Mouse (Mus musculus): ENCODE measurements around the gene Ddrgk1. TPM values are rescaled to one million over a fixed set of nuclear protein-coding genes. Genes with fewer than 3 reads are reported as not detected.

Ddrgk1 gene
- polyA plus RNA-seq (2014; fragmentation: Nextera tagmentation; extraction: Ambion mirVana), result 65.7 and 66.6 TPM in 2 replicates

DNA sequence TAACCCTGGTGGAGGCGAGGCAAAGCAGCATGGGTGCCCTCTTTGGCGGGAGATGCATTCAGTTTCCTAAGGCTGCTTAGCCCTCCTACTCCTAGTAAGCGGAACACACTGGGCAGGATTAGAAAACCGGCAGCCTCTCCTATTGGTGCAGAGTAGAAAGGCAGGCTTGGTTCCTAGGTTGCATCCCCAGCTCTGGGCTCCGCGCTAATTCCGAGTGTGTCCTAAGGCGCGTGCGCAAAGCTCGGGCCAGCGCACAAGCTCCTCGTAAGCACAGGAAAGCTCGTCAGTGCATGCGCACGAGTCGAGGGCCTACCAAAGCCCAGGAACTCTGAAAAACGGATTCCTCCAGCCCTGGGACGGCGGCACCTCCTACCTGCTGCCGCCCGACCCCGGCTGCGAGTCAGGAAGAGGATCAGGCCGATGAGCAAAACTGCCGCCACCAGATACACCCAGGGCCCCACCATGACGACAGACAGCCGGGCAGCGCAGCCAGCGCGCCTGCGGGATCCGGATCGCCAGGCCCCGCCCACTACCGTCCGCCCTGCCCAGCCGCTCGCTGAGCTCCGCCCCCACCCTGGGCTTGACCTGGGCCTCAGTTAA is at the start of gene Ddrgk1:
TSS of gene Ddrgk1 (minus strand) at position 558 of the 600 bp plus-strand sequence.
- H3K36me3 ChIP-seq (ENCODE audit: control insufficient read depth, insufficient read depth, low read length), result peaks cover 26% of the 10 kb centered on the region; the same call in 1 of the 2 replicates
- ATAC-seq (ENCODE audit: insufficient number of reproducible peaks, insufficient read depth, low FRiP score, low read depth), result peak; percentile 97
- no peaks in the 10 kb centered on the region for H3K27me3 ChIP-seq (ENCODE audit: control insufficient read depth, insufficient read depth, low read length)
- H3K27ac ChIP-seq (ENCODE audit: low read length), result peak within 1 kb of the TSS; percentile 89
- H3K9me3 ChIP-seq (ENCODE audit: control insufficient read depth, low read depth, low read length), result no peaks in the 10 kb centered on the region
- peak within 1 kb of the TSS; percentile 35 for H3K4me3 ChIP-seq (ENCODE audit: low read depth, low read length)
- H3K4me1 ChIP-seq (ENCODE audit: control insufficient read depth, insufficient read depth, low read length), result peaks cover 8% of the 10 kb centered on the region; the same call in 1 of the 2 replicates
- H3K4me2 ChIP-seq (replicated peaks; ENCODE audit: low read depth, low read length), result peak within 1 kb of the TSS; percentile 63
- WGBS, result 0% methylated on average over 40 of the region's 40 CpGs
- peak within 1 kb of the TSS; percentile 47 for H3K9ac ChIP-seq (replicated peaks; ENCODE audit: low read depth, low read length)

DNA sequence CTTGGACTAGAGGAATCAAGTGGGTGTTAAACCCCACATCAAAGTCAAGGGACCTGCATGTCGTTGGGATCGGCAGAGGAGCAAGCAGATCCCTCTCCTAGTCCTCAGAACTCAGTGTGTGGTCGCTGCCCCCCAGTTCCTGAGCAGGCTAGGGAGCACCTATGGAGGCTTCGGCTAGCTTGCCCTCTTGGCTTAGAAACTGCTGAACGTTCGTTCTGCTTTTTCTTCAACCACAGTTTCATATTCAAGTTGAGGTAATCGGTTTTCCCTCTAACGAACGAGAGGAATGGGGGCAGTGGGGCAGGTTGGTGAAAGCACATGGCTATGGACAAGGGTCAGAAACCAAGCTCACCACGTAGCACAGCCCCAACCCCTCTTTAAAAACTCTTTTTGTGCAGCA is 42.6 kb upstream of the Ddrgk1 start:
- 59% methylated on average over 10 of the region's 10 CpGs for WGBS
- no peak for ATAC-seq (ENCODE audit: insufficient number of reproducible peaks, insufficient read depth, low FRiP score, low read depth)
- H3K9me3 ChIP-seq (ENCODE audit: control insufficient read depth, low read depth, low read length), result no peaks in the 10 kb centered on the region
- no peak overlapping the region for H3K4me2 ChIP-seq (replicated peaks; ENCODE audit: low read depth, low read length)
- no peaks in the 10 kb centered on the region for H3K4me1 ChIP-seq (ENCODE audit: control insufficient read depth, insufficient read depth, low read length)
- no peak overlapping the region for H3K27ac ChIP-seq (ENCODE audit: low read length)
- H3K36me3 ChIP-seq (ENCODE audit: control insufficient read depth, insufficient read depth, low read length), result peaks cover 13% of the 10 kb centered on the region
- H3K4me3 ChIP-seq (ENCODE audit: low read depth, low read length), result no peak overlapping the region
- no peak overlapping the region for H3K9ac ChIP-seq (replicated peaks; ENCODE audit: low read depth, low read length)
- H3K27me3 ChIP-seq (ENCODE audit: control insufficient read depth, insufficient read depth, low read length), result no peaks in the 10 kb centered on the region

DNA sequence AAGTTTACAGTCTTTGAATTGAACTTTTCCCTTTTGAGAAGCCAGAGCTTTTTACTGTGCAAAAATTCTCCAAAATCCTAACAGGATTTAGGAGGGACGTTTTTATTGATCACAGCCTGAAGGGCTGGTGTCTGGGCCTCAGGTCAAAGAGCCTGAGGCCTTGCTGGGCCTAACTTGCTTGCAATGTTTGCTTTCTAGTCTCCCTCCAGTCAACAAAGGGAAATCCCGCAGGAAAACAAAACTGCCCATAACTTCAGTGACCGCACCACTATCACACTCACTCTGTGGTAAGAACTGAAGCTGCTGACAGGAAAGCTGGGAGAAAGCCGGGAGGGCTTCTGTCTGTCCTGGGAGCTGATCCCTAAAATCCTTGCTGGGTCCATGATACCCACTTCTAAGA is 42.1 kb upstream of the Ddrgk1 start:
- ATAC-seq (ENCODE audit: insufficient number of reproducible peaks, insufficient read depth, low FRiP score, low read depth), result no peak
- WGBS, result 64% methylated on average over 4 of the region's 4 CpGs
- H3K9ac ChIP-seq (replicated peaks; ENCODE audit: low read depth, low read length), result no peak overlapping the region
- H3K27ac ChIP-seq (ENCODE audit: low read length), result no peak overlapping the region
- H3K9me3 ChIP-seq (ENCODE audit: control insufficient read depth, low read depth, low read length), result no peaks in the 10 kb centered on the region
- H3K36me3 ChIP-seq (ENCODE audit: control insufficient read depth, insufficient read depth, low read length), result peaks cover 12% of the 10 kb centered on the region
- H3K27me3 ChIP-seq (ENCODE audit: control insufficient read depth, insufficient read depth, low read length), result no peaks in the 10 kb centered on the region
- H3K4me1 ChIP-seq (ENCODE audit: control insufficient read depth, insufficient read depth, low read length), result no peaks in the 10 kb centered on the region
- no peak overlapping the region for H3K4me2 ChIP-seq (replicated peaks; ENCODE audit: low read depth, low read length)
- no peak overlapping the region for H3K4me3 ChIP-seq (ENCODE audit: low read depth, low read length)

DNA sequence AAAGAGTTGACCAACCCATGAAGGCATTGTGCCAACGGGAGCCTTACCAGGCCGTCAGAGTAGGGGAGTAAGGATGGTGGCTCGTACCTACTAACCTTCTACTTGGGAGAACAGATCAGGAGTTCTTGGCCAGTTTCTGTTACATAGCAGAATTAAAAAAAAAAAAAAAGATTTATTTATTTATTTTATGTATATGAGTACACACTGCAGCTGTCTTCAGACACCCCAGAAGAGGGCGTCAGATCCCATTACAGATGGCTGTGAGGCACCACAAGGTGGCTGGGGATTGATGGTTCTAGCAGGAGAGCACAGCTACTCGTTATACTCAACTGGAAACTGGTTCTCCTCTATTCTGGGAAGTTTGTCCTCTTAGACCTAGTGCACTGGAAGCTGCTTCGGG is 40.7 kb upstream of the Ddrgk1 start:
- no peak overlapping the region for H3K4me2 ChIP-seq (replicated peaks; ENCODE audit: low read depth, low read length)
- no peaks in the 10 kb centered on the region for H3K9me3 ChIP-seq (ENCODE audit: control insufficient read depth, low read depth, low read length)
- H3K27ac ChIP-seq (ENCODE audit: low read length), result no peak overlapping the region
- H3K4me3 ChIP-seq (ENCODE audit: low read depth, low read length), result no peak overlapping the region
- WGBS, result 71% methylated on average over 6 of the region's 6 CpGs
- no peak overlapping the region for H3K9ac ChIP-seq (replicated peaks; ENCODE audit: low read depth, low read length)
- H3K27me3 ChIP-seq (ENCODE audit: control insufficient read depth, insufficient read depth, low read length), result no peaks in the 10 kb centered on the region
- ATAC-seq (ENCODE audit: insufficient number of reproducible peaks, insufficient read depth, low FRiP score, low read depth), result no peak
- H3K4me1 ChIP-seq (ENCODE audit: control insufficient read depth, insufficient read depth, low read length), result no peaks in the 10 kb centered on the region
- peaks cover 12% of the 10 kb centered on the region for H3K36me3 ChIP-seq (ENCODE audit: control insufficient read depth, insufficient read depth, low read length)

DNA sequence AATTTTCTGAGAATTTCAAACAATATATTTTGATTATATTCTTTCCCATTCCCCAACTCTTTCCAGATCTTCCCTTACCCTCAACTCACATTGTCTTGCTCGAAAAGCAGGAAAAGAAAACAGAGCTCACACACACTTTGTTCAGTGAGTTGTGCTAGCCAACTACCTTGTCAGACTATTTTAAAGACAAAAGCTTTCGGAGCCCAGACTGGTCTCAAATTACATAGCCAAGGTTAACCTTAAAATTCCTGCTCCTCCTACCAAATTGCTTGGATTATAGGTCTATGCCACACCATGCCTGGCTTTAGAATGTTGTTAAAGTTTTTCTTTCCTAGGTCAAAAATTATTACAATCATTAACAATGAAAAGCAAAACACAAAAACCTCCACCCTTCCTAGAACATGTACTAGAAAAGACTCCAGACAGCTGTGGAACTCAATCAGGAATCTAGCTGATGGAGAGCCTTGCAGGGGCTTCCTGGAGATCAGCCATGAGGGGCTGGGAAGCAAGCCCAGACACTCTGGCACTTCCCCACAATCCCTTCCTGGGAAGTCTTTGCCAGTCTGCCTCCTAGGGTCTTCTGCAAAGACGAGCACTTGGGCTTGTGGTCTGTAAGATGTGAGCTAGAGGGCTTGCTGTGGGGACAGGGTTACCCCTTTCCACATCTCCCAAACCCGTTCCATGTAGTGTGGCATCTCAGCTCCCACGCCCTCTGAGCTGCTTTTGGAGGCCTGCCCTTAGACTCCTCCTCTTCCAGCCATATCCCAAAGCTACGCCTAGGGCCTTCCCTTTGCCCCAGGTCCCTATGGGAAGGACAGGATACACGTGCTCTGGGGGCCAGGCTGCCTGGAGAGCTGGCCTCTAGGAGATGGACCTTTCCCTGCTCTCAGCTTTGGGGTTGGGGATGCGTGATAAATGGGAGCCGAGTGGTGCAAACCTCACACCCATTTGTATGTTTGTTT is 39.9 kb upstream of the Ddrgk1 start:
- no peak overlapping the region for H3K9ac ChIP-seq (replicated peaks; ENCODE audit: low read depth, low read length)
- H3K4me1 ChIP-seq (ENCODE audit: control insufficient read depth, insufficient read depth, low read length), result no peaks in the 10 kb centered on the region
- ATAC-seq (ENCODE audit: insufficient number of reproducible peaks, insufficient read depth, low FRiP score, low read depth), result no peak
- WGBS, result 59% methylated on average over 9 of the region's 9 CpGs
- H3K9me3 ChIP-seq (ENCODE audit: control insufficient read depth, low read depth, low read length), result no peaks in the 10 kb centered on the region
- H3K4me3 ChIP-seq (ENCODE audit: low read depth, low read length), result no peak overlapping the region
- peaks cover 4% of the 10 kb centered on the region for H3K36me3 ChIP-seq (ENCODE audit: control insufficient read depth, insufficient read depth, low read length)
- H3K27ac ChIP-seq (ENCODE audit: low read length), result no peak overlapping the region
- no peaks in the 10 kb centered on the region for H3K27me3 ChIP-seq (ENCODE audit: control insufficient read depth, insufficient read depth, low read length)
- H3K4me2 ChIP-seq (replicated peaks; ENCODE audit: low read depth, low read length), result no peak overlapping the region

DNA sequence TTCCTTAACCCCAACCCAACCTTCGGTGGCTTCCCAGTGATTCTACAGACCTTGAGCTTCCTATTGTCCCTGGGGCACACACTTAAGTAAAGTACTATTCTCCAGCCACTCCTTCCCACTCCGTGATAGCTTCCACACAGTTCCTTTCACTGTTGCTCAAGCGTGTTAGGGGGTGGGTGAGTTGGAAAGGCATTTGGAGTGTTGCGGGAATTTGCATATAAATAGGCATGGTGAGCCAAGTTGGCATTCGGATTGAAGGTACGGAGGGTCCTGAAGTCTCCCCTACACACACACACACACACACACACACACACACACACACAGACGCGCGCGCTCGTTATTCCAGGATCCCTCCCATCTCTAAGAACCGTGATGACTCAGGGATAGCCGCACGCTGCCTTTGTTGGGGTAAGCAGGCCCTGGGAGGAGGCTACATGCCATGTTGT is 33.4 kb upstream of the Ddrgk1 start:
- ATAC-seq (ENCODE audit: insufficient number of reproducible peaks, insufficient read depth, low FRiP score, low read depth), result no peak
- Histone ChIP-seq H3K4me2 (replicated peaks; ENCODE audit: low read depth, low read length) (peak overlapping the region; percentile 100), H3K4me3 (ENCODE audit: low read depth, low read length) (peak overlapping the region; percentile 60), H3K27me3 (ENCODE audit: control insufficient read depth, insufficient read depth, low read length) (peaks cover 22% of the 10 kb centered on the region), H3K36me3 (ENCODE audit: control insufficient read depth, insufficient read depth, low read length) (no peaks in the 10 kb centered on the region), H3K27ac (ENCODE audit: low read length) (no peak overlapping the region), H3K4me1 (ENCODE audit: control insufficient read depth, insufficient read depth, low read length) (0 out of 2 replicates have a peak, but pooled peaks cover 4% of the 10 kb centered on the region), H3K9ac (replicated peaks; ENCODE audit: low read depth, low read length) (no peak overlapping the region), H3K9me3 (ENCODE audit: control insufficient read depth, low read depth, low read length) (no peaks in the 10 kb centered on the region)
- 2% methylated on average over 14 of the region's 14 CpGs for WGBS

DNA sequence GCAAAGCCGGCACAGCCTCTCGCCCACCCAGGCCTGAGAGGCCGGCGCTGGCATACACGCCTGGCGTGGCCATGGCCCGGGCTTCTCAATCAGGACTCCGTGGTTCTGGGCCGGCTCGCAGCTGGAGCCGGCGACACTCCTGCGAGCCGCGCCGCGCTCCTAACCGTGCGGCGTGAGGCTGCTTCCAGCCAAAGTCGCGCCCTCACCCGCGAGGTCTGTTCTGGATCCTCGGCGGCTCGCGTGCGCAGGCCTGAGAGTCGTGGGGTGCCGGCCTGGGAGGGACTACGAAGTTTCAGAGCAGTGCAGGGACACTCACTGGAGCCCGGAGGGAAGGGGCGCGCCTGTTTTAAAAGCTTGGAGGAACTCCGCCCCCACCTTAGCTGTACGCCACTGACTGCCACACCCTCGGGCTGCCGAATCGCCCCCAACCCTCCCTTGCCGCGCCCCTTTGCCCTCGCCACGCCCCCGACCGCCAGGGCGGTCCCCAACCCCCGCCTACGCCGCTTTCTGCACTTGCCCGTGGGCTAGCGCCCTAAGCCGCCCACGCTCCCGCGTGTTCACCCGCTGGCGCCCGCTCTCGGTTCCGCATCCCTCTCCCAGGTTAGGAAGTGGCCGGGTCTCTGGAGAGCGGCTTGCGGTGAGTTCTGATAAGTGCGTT is 32.8 kb upstream of the Ddrgk1 start, which contains the start of gene Slc4a11:
TSS of gene Slc4a11 (minus strand) at position 367 of the 658 bp plus-strand sequence.
- WGBS, result under 1% methylated on average over 57 of the region's 65 CpGs
- Histone ChIP-seq H3K36me3 (ENCODE audit: control insufficient read depth, insufficient read depth, low read length) (no peaks in the 10 kb centered on the region), H3K9ac (replicated peaks; ENCODE audit: low read depth, low read length) (peak within 1 kb of the TSS; percentile 29; the same call in 1 of the 2 replicates), H3K4me2 (replicated peaks; ENCODE audit: low read depth, low read length) (peak within 1 kb of the TSS; percentile 100), H3K4me1 (ENCODE audit: control insufficient read depth, insufficient read depth, low read length) (0 out of 2 replicates have a peak, but pooled peaks cover 4% of the 10 kb centered on the region), H3K4me3 (ENCODE audit: low read depth, low read length) (peak within 1 kb of the TSS; percentile 60), H3K9me3 (ENCODE audit: control insufficient read depth, low read depth, low read length) (no peaks in the 10 kb centered on the region), H3K27me3 (ENCODE audit: control insufficient read depth, insufficient read depth, low read length) (peaks cover 22% of the 10 kb centered on the region), H3K27ac (ENCODE audit: low read length) (no peak within 1 kb of the TSS)
- peak; percentile 71 for ATAC-seq (ENCODE audit: insufficient number of reproducible peaks, insufficient read depth, low FRiP score, low read depth)

DNA sequence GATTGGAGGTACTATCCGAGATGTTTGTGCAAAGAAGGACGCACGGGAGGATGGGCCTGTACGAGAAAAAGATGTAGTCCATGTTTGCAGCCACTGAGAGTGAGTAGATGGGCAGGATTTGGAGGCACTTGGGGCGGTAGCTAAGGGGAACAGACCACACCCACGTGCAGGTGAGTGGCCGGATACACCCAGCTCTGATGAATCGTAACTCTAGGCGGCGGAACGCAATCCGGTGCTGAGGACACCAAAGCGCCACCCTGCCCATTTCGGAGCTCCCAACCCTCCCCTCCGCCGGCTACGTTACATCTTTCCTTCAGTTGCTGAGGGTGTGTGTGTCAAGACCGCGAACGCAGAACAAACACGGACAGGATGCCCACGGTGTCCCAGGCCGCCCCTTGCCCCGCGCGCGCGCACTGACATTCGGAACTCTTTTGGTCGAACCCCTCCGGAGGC is 32.3 kb upstream of the Ddrgk1 start:
- 0 out of 2 replicates have a peak, but pooled peaks cover 4% of the 10 kb centered on the region for H3K4me1 ChIP-seq (ENCODE audit: control insufficient read depth, insufficient read depth, low read length)
- H3K4me2 ChIP-seq (replicated peaks; ENCODE audit: low read depth, low read length), result peak overlapping the region; percentile 100
- peak; percentile 15; the same call in 1 of the 2 replicates for ATAC-seq (ENCODE audit: insufficient number of reproducible peaks, insufficient read depth, low FRiP score, low read depth)
- WGBS, result under 1% methylated on average over 31 of the region's 31 CpGs
- H3K27me3 ChIP-seq (ENCODE audit: control insufficient read depth, insufficient read depth, low read length), result peaks cover 22% of the 10 kb centered on the region
- no peak overlapping the region for H3K27ac ChIP-seq (ENCODE audit: low read length)
- no peaks in the 10 kb centered on the region for H3K36me3 ChIP-seq (ENCODE audit: control insufficient read depth, insufficient read depth, low read length)
- H3K9me3 ChIP-seq (ENCODE audit: control insufficient read depth, low read depth, low read length), result no peaks in the 10 kb centered on the region
- peak overlapping the region; percentile 29; the same call in 1 of the 2 replicates for H3K9ac ChIP-seq (replicated peaks; ENCODE audit: low read depth, low read length)
- peak overlapping the region; percentile 60 for H3K4me3 ChIP-seq (ENCODE audit: low read depth, low read length)

All from stomach, embryonic 14.5 days (tissue).